Mouse (Mus musculus): ENCODE measurements around the gene Ncoa7.

- TF ChIP-seq POLR2A (IDR thresholded peaks at IDR 0.05; ENCODE audit: insufficient read depth, low read length) = no peak
- no peak for TF ChIP-seq CTCF (IDR thresholded peaks at IDR 0.05; ENCODE audit: low read depth, low read length)
Measured at GRCm38 (mm10) chr10:30600094-30600534, 203.0 kb downstream of the Ncoa7 start.
